Mouse (Mus musculus) right cerebral cortex, adult 18-20 months (tissue): ENCODE data around the gene Gm20388.

Source experiments
- DNase-seq: peaks from one replicate; pipeline ENCODE4 v3.0.0; 2022; ENCODE audit warnings: mixed read lengths

Gene Gm20388

GRCm38 (mm10) chr8:121013318-121013717 is 1102.7 kb downstream of the Gm20388 start:
- DNase-seq, result no peak

- DNase-seq, result no peak
These were observed 1106.0 kb downstream of the Gm20388 start for GRCm38 (mm10) chr8:121016621-121017020.

- no peak for DNase-seq
These were observed 1107.6 kb downstream of the Gm20388 start for GRCm38 (mm10) chr8:121018236-121018635.

- no peak for DNase-seq
These were observed 1110.8 kb downstream of the Gm20388 start for GRCm38 (mm10) chr8:121021488-121021887.

- no peak for DNase-seq
These were observed 1112.4 kb downstream of the Gm20388 start for GRCm38 (mm10) chr8:121023003-121023402.

GRCm38 (mm10) chr8:121023736-121024135 is 1113.1 kb downstream of the Gm20388 start:
- DNase-seq, result no peak

GRCm38 (mm10) chr8:121025486-121025885 is 1114.8 kb downstream of the Gm20388 start:
- no peak for DNase-seq

GRCm38 (mm10) chr8:121027787-121028186 is 1117.1 kb downstream of the Gm20388 start:
- no peak for DNase-seq

- no peak for DNase-seq
These were observed 1118.4 kb downstream of the Gm20388 start for GRCm38 (mm10) chr8:121029076-121029475.

- peak; percentile 9 for DNase-seq
These were observed 1119.9 kb downstream of the Gm20388 start for GRCm38 (mm10) chr8:121030496-121031040.

GRCm38 (mm10) chr8:121033299-121034013 is 1122.8 kb downstream of the Gm20388 start:
- no peak for DNase-seq

- no peak for DNase-seq
These were observed 1125.0 kb downstream of the Gm20388 start for GRCm38 (mm10) chr8:121035611-121036010.

- DNase-seq, result no peak
These were observed 1133.2 kb downstream of the Gm20388 start for GRCm38 (mm10) chr8:121043719-121044440.

- DNase-seq, result no peak
These were observed 1136.8 kb downstream of the Gm20388 start for GRCm38 (mm10) chr8:121047441-121047840.

GRCm38 (mm10) chr8:121058081-121058480 is 1147.4 kb downstream of the Gm20388 start:
- no peak for DNase-seq

GRCm38 (mm10) chr8:121059098-121059497 is 1148.5 kb downstream of the Gm20388 start:
- DNase-seq, result peak; percentile 41

GRCm38 (mm10) chr8:121062521-121062920 is 1151.9 kb downstream of the Gm20388 start:
- DNase-seq, result no peak

GRCm38 (mm10) chr8:121063649-121064048 is 1153.0 kb downstream of the Gm20388 start:
- no peak for DNase-seq

- no peak for DNase-seq
These were observed 1160.8 kb downstream of the Gm20388 start for GRCm38 (mm10) chr8:121071454-121071853.

GRCm38 (mm10) chr8:121072406-121073130 is 1161.9 kb downstream of the Gm20388 start:
- DNase-seq, result no peak

- no peak for DNase-seq
These were observed 1162.8 kb downstream of the Gm20388 start for GRCm38 (mm10) chr8:121073174-121074107.
